9 mouse cellular contexts compared by ENCODE assay signal in the genomic region with DNA sequence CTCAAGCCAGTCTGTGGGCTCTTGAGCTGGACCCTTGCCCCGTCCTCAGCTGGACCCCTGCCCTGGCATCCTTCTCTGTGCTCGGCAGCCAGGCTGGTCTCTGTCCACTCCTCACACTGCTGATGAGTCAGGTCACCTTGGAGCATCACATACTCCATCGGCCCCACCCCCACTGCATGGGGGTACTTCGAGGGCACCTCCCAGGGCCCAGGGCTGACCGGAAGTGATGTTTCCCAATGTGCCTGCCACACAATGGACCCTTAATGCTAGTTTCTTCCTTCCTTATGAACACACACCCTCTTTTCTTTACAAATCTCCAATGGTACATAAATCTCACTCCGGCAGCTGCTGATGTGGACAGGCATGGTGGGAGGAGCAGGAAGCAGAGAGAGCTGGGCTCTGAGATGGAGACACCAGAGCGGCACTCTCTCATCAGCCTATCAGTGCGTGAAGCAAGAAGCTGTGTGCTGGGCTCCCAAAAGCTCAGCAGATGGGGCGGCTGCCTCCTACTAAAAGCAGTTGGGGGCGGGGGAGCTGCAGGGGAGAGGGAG.
DNase-seq lines count a peak whose midpoint lies in the region; ATAC-seq lines count a peak whose summit lies in the region.
"Had no signal": no experiment of that assay in that cellular context is flagged by ENCODE, and none has a peak within 500 bp of the region (broad histone marks: within the 10 kb centered on the region; RNA-seq: fewer than 3 reads in every experiment).

No protein-coding gene starts in this region.

- no peaks in the 10 kb centered on the region for H3K36me3 ChIP-seq in intestine, embryonic 14.5 days (ENCODE audit: control insufficient read depth, insufficient read depth, low read length)
- H3K36me3 ChIP-seq: embryonic facial prominence, embryonic 13.5 days had no signal

- H3K27ac ChIP-seq in intestine, embryonic 14.5 days (ENCODE audit: low read depth), result peak overlapping the region; percentile 81
- H3K27ac ChIP-seq: embryonic facial prominence, embryonic 13.5 days had no signal

- no peaks in the 10 kb centered on the region for H3K9me3 ChIP-seq in intestine, embryonic 14.5 days (ENCODE audit: control insufficient read depth, low read length)
- H3K9me3 ChIP-seq: embryonic facial prominence, embryonic 13.5 days had no signal

- ATAC-seq in common myeloid progenitor, adult 5-6 weeks (replicated peaks; ENCODE audit: low read depth, poor library complexity, severe bottlenecking), result peak; percentile 73; the same call in 1 of the 2 replicates
- ATAC-seq in intestine, embryonic 14.5 days (replicated peaks; ENCODE audit: low FRiP score, low TSS enrichment, low read depth), result peak; percentile 75; the same call in 1 of the 2 replicates

- intact Hi-C loops in left cerebral cortex, postnatal 10 days (cut with DNase I), result no loop called here

- H3K4me1 ChIP-seq in intestine, embryonic 14.5 days (replicated peaks; ENCODE audit: control insufficient read depth, insufficient read depth, low read length), result peaks cover 28% of the 10 kb centered on the region

- H3K4me3 ChIP-seq in intestine, embryonic 14.5 days (ENCODE audit: low read depth, low read length), result no peak overlapping the region
- H3K4me3 ChIP-seq: embryonic facial prominence, embryonic 13.5 days had no signal

- H3K27me3 ChIP-seq in intestine, embryonic 14.5 days (replicated peaks; ENCODE audit: control insufficient read depth, insufficient read depth, low read length), result no peaks in the 10 kb centered on the region
- H3K27me3 ChIP-seq: embryonic facial prominence, embryonic 13.5 days had no signal

- H3K4me2 ChIP-seq in intestine, embryonic 14.5 days (ENCODE audit: low read length), result no peak overlapping the region
- H3K4me2 ChIP-seq: embryonic facial prominence, embryonic 13.5 days had no signal

- DNase-seq in gastrocnemius, postnatal 10 days, result peak; percentile 27
- no peak for DNase-seq in gastrocnemius, adult 18-20 months (ENCODE audit: low spot score)
- no peak for DNase-seq in intestine, embryonic 14.5 days (ENCODE audit: low spot score)
- peak; percentile 11 to 66 for DNase-seq in left cerebral cortex, postnatal 10 days (ENCODE audit: extremely low spot score in 1 of 2, low spot score in 2 of 2)
- peak; percentile 87 for DNase-seq in lung, postnatal 36 days
- DNase-seq in MN1 (ENCODE audit: low spot score), result no peak
- no peak for DNase-seq in cerebellum, adult 11-12 months

- H3K9ac ChIP-seq in intestine, embryonic 14.5 days (ENCODE audit: low read length), result no peak overlapping the region
- H3K9ac ChIP-seq: embryonic facial prominence, embryonic 13.5 days had no signal

- 42% methylated on average over 10 of the region's 10 CpGs for WGBS in intestine, embryonic 14.5 days

Comparison
In these comparisons a context has a peak if more than half of its experiments do, and no peak if none do; other contexts are left out.
1. DNase-seq: peak in gastrocnemius, postnatal 10 days (single experiment), left cerebral cortex, postnatal 10 days (2 of 2) and lung, postnatal 36 days (single experiment); none in gastrocnemius, adult 18-20 months (single experiment), intestine, embryonic 14.5 days (single experiment), MN1 (single experiment) and cerebellum, adult 11-12 months (single experiment).